Mouse (Mus musculus) liver, embryonic 18 days (tissue): ENCODE results near the gene Pycard. TPM values are rescaled to one million over a fixed set of nuclear protein-coding genes. Genes with fewer than 3 reads are reported as not detected.

Source experiments
- polyA plus RNA-seq: library from polyadenylated mRNA; depleted of rRNA; stranded (reverse); fragments of >200 nt; gene quantifications from 2 replicates; pipeline ENCODE4 v1.2.3, GENCODE M21; 2012; rRNA removed

Gene Pycard
- polyA plus RNA-seq = 17.8 and 18.5 TPM in 2 replicates

DNA sequence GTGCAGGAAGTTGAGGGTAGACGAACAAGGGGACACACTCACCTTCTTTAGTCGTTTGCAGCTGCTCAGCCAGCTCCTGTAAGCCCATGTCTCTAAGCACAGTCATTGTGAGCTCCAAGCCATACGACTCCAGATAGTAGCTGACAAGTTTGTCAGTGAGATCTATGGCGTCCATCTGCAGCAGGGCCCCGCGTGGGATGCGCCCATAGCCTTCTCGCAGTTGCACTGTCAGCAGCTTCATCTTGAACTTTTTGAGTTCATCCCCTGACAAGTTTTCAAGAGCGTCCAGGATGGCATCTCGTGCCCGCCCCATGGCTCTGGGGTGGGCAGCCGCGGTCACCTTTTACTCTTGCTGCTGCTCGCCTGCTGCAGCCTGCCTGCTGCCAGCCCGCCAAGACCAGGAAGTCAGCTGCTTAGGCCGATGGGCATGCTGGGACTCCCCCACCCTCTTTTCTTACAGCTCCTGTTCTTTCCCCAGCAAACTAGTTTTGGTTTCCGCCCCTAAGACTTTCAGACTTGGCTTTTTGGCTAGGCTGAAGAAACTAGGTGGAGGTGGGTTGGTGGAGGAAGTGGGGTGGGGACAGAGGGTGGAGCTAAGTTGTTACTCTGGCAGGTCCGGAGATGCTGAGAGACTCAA is at the start of gene Pycard:
TSS of gene Pycard (minus strand) at position 527 of the 637 bp plus-strand sequence.

DNA sequence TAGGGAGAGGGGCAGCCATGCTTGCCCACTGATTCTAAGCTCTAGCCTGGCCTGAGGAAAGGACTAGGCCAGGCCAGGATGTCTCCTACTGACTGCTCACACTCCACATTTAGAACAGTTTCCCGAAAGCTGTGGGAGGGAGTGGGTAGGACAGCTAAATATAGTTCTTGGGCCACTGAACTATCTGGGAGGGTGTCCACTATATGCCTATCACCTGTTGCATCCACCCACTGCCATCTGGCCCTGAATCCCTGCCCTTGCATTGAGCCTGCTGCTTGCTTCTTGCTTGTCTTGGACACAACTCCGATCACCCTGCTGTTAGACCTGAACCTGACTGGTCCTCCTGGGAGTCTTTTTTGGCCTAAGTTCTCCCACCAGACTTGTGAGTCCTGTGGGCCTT is 10.0 kb upstream of the Pycard start, which contains the start of gene Trim72:
TSS of gene Trim72 (plus strand) at position 262 of the 400 bp plus-strand sequence.

DNA sequence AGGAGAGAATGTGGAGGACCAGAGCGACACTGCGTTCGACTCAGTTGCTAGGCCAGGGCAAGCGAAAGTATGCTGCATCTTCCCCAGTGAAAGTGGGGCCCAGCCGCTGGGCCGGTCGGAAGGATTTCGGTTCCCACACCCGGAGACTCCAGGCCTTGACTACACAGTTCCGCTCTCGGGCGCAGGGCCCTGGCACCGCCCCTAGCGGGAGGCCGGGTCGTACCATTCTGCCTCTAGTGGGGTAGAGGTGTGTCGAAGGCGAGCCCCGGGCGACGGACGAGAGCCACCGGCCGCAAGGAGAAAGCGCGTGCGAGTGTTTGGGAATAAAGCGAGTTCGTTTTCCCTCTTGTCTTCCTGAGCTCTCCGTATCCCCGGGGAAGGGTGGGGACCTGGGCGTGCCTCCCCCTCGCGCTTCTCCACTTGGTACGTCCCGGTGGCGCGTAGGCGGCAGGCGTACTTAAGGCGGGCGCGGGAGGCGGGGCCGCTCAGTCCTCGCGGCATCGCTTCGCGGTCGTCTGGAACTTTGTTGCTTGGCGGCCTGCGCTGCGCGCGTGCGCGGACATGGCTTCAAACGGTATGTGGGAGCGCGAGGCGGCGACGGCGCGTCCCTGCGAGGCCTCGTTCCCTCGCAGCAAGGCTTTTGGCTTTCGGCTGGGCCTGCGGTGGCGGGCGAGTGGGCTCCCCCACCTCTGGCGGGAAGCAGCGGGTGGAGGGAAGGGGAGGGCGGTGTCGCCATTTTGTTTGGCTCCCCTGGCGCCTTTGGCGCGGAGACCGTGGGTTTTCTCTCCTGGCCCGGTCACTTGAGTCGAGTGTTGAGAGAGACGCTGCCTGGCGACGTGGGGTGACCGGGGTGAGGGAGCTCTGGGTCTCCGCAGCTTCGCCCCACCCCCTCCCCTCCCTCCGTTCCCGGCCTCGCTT is 26.4 kb downstream of the Pycard start, which contains the start of gene Fus:
TSS of gene Fus (plus strand) at position 454 of the 918 bp plus-strand sequence.

DNA sequence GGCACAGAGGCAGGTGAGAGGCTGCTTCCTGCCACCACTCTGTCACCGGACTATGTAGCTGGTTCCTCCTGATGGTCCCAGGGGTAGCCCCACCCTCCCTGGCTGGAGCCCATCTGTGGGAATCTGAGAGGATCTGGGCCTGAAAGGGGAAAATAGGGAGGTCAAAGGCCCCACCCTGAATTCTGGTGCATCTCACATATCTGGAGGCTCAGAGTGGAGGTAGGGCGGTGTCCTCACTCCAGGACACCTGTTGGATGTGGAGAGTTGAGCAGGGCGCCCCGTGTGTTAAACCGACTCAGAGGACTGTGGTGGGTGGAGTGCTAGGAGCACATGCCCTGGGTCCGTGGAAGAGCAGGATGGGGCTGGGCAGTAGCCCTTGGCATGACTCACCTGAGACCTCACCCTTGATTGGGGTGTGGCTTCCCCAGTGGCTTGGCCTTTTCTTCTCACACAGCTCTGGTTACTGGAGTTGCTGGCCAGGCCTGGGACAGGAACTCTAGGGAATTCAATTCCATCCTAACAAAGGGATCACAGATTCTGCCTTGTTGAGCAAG is 47.1 kb downstream of the Pycard start, which contains the start of gene Prss36:
TSS of gene Prss36 (minus strand) at position 256 of the 554 bp plus-strand sequence.

Other genes starting within 250 kb of the Pycard start
- 5.1 and 5.4 TPM in 2 replicates for gene Fbxl19, start 249.3 kb downstream of the Pycard start, polyA plus RNA-seq
- gene Orai3, start 224.1 kb downstream of the Pycard start, polyA plus RNA-seq = 11.4 and 12.1 TPM in 2 replicates
- 3.8 and 4.8 TPM in 2 replicates for gene Setd1a, start 217.2 kb downstream of the Pycard start, polyA plus RNA-seq
- gene Gm49388, start 208.3 kb downstream of the Pycard start, polyA plus RNA-seq = 0.12 TPM in 1 of 2 replicates, not detected in the other
- gene Hsd3b7, start 193.3 kb downstream of the Pycard start, polyA plus RNA-seq = 228 and 255 TPM in 2 replicates
- gene Stx4a, start 169.6 kb downstream of the Pycard start, polyA plus RNA-seq = 39.6 and 41.1 TPM in 2 replicates
- 2.5 and 2.9 TPM in 2 replicates for gene Stx1b, start 169.3 kb downstream of the Pycard start, polyA plus RNA-seq
- 5.3 and 5.5 TPM in 2 replicates for gene Zfp646, start 117.6 kb downstream of the Pycard start, polyA plus RNA-seq
- gene Zfp668, start 117.0 kb downstream of the Pycard start, polyA plus RNA-seq = 1.7 and 1.9 TPM in 2 replicates
- gene Prss53, start 102.9 kb downstream of the Pycard start, polyA plus RNA-seq = 1.8 and 1.9 TPM in 2 replicates
- gene Gm21974, start 98.4 kb downstream of the Pycard start, polyA plus RNA-seq = not detected in 2 replicates
- 384 and 432 TPM in 2 replicates for gene Vkorc1, start 98.2 kb downstream of the Pycard start, polyA plus RNA-seq
- gene Bckdk, start 89.8 kb downstream of the Pycard start, polyA plus RNA-seq = 21.6 TPM in 2 replicates
- 11.1 and 11.5 TPM in 2 replicates for gene Kat8, start 81.4 kb downstream of the Pycard start, polyA plus RNA-seq
- gene Prss8, start 63.8 kb downstream of the Pycard start, polyA plus RNA-seq = 24.5 and 29.4 TPM in 2 replicates
- 3.5 and 4.0 TPM in 2 replicates for gene Prss36, start 47.1 kb downstream of the Pycard start, polyA plus RNA-seq
- 203 and 208 TPM in 2 replicates for gene Fus, start 26.4 kb downstream of the Pycard start, polyA plus RNA-seq
- gene Trim72, start 10.1 kb upstream of the Pycard start, polyA plus RNA-seq = 0.07 TPM in 2 replicates
- gene Itgam, start 68.8 kb upstream of the Pycard start, polyA plus RNA-seq = 11.7 and 16.8 TPM in 2 replicates
- 0.12 and 0.17 TPM in 2 replicates for gene Gm49368, start 68.8 kb upstream of the Pycard start, polyA plus RNA-seq
- 0.24 and 0.34 TPM in 2 replicates for gene Itgax, start 135.7 kb upstream of the Pycard start, polyA plus RNA-seq
- gene Itgad, start 160.5 kb upstream of the Pycard start, polyA plus RNA-seq = 0.06 TPM in 2 replicates
- 0.60 and 0.66 TPM in 2 replicates for gene Cox6a2, start 212.5 kb upstream of the Pycard start, polyA plus RNA-seq
- 3.8 and 4.2 TPM in 2 replicates for gene Armc5, start 243.5 kb upstream of the Pycard start, polyA plus RNA-seq
- 0.86 and 0.96 TPM in 2 replicates for gene 9130023H24Rik, start 244.2 kb upstream of the Pycard start, polyA plus RNA-seq